Mouse (Mus musculus): ENCODE measurements around the gene Inpp4b. TPM values are rescaled to one million over a fixed set of nuclear protein-coding genes. Genes with fewer than 3 reads are reported as not detected.

The Inpp4b gene
- polyA plus RNA-seq, 1 experiment from 2014 or later, result 6.6 TPM

- no peak overlapping the region for H3K4me2 ChIP-seq
- no peak overlapping the region for H3K27ac ChIP-seq
- no peaks in the 10 kb centered on the region for H3K4me1 ChIP-seq (replicated peaks)
- H3K27me3 ChIP-seq, result no peaks in the 10 kb centered on the region
- H3K36me3 ChIP-seq, result no peaks in the 10 kb centered on the region
- ATAC-seq (ENCODE audit: low FRiP score), result no peak
- 95% methylated on average over 1 of the region's 1 CpGs for WGBS
- no peak overlapping the region for H3K9ac ChIP-seq
- no peaks in the 10 kb centered on the region for H3K9me3 ChIP-seq
- no peak overlapping the region for H3K4me3 ChIP-seq
Observed at GRCm38 (mm10) chr8:81483834-81484233, 141.5 kb downstream of the Inpp4b start.

- Histone ChIP-seq H3K27ac (no peak overlapping the region), H3K4me2 (no peak overlapping the region), H3K4me1 (replicated peaks) (no peaks in the 10 kb centered on the region), H3K9me3 (no peaks in the 10 kb centered on the region), H3K9ac (no peak overlapping the region), H3K4me3 (no peak overlapping the region), H3K36me3 (no peaks in the 10 kb centered on the region), H3K27me3 (no peaks in the 10 kb centered on the region)
- no peak for ATAC-seq (ENCODE audit: low FRiP score)
- 88% methylated on average over 1 of the region's 1 CpGs for WGBS
Observed at GRCm38 (mm10) chr8:81485626-81486025, 143.3 kb downstream of the Inpp4b start.

- Histone ChIP-seq H3K4me2 (no peak overlapping the region), H3K4me1 (replicated peaks) (no peaks in the 10 kb centered on the region), H3K9me3 (no peaks in the 10 kb centered on the region), H3K27me3 (no peaks in the 10 kb centered on the region), H3K36me3 (no peaks in the 10 kb centered on the region), H3K27ac (no peak overlapping the region), H3K4me3 (no peak overlapping the region), H3K9ac (no peak overlapping the region)
- 90% methylated on average over 2 of the region's 2 CpGs for WGBS
- ATAC-seq (ENCODE audit: low FRiP score), result no peak
Observed at GRCm38 (mm10) chr8:81489894-81490661, 147.7 kb downstream of the Inpp4b start.

- Histone ChIP-seq H3K4me1 (replicated peaks) (no peaks in the 10 kb centered on the region), H3K9ac (no peak overlapping the region), H3K36me3 (no peaks in the 10 kb centered on the region), H3K4me2 (no peak overlapping the region), H3K9me3 (no peaks in the 10 kb centered on the region), H3K4me3 (no peak overlapping the region), H3K27ac (no peak overlapping the region), H3K27me3 (no peaks in the 10 kb centered on the region)
- ATAC-seq (ENCODE audit: low FRiP score), result no peak
- WGBS, result 77% methylated on average over 2 of the region's 2 CpGs
Observed at GRCm38 (mm10) chr8:81491097-81491705, 148.8 kb downstream of the Inpp4b start.

GRCm38 (mm10) chr8:81491706-81492204, 149.4 kb downstream of the Inpp4b start:
- Histone ChIP-seq H3K27ac (no peak overlapping the region), H3K9ac (no peak overlapping the region), H3K36me3 (no peaks in the 10 kb centered on the region), H3K4me1 (replicated peaks) (no peaks in the 10 kb centered on the region), H3K4me3 (no peak overlapping the region), H3K9me3 (no peaks in the 10 kb centered on the region), H3K27me3 (no peaks in the 10 kb centered on the region), H3K4me2 (no peak overlapping the region)
- ATAC-seq (ENCODE audit: low FRiP score), result no peak
- 83% methylated on average over 3 of the region's 3 CpGs for WGBS

GRCm38 (mm10) chr8:81494823-81495222, 152.5 kb downstream of the Inpp4b start:
- Histone ChIP-seq H3K4me2 (no peak overlapping the region), H3K27ac (no peak overlapping the region), H3K9ac (no peak overlapping the region), H3K4me1 (replicated peaks) (no peaks in the 10 kb centered on the region), H3K9me3 (no peaks in the 10 kb centered on the region), H3K27me3 (no peaks in the 10 kb centered on the region), H3K4me3 (no peak overlapping the region), H3K36me3 (no peaks in the 10 kb centered on the region)
- WGBS, result 94% methylated on average over 2 of the region's 2 CpGs
- no peak for ATAC-seq (ENCODE audit: low FRiP score)

GRCm38 (mm10) chr8:81497646-81498045, 155.3 kb downstream of the Inpp4b start:
- ATAC-seq (ENCODE audit: low FRiP score), result no peak
- Histone ChIP-seq H3K9me3 (no peaks in the 10 kb centered on the region), H3K4me2 (no peak overlapping the region), H3K36me3 (no peaks in the 10 kb centered on the region), H3K4me1 (replicated peaks) (no peaks in the 10 kb centered on the region), H3K27ac (no peak overlapping the region), H3K4me3 (no peak overlapping the region), H3K27me3 (no peaks in the 10 kb centered on the region), H3K9ac (no peak overlapping the region)
- WGBS, result 84% methylated on average over 2 of the region's 2 CpGs

GRCm38 (mm10) chr8:81502216-81502615, 159.9 kb downstream of the Inpp4b start:
- WGBS, result 91% methylated on average over 2 of the region's 2 CpGs
- Histone ChIP-seq H3K36me3 (no peaks in the 10 kb centered on the region), H3K9me3 (no peaks in the 10 kb centered on the region), H3K4me3 (no peak overlapping the region), H3K9ac (no peak overlapping the region), H3K27ac (no peak overlapping the region), H3K4me2 (no peak overlapping the region), H3K27me3 (no peaks in the 10 kb centered on the region), H3K4me1 (replicated peaks) (no peaks in the 10 kb centered on the region)
- ATAC-seq (ENCODE audit: low FRiP score), result no peak

- Histone ChIP-seq H3K4me1 (replicated peaks) (no peaks in the 10 kb centered on the region), H3K27ac (no peak overlapping the region), H3K9ac (no peak overlapping the region), H3K36me3 (no peaks in the 10 kb centered on the region), H3K27me3 (no peaks in the 10 kb centered on the region), H3K9me3 (no peaks in the 10 kb centered on the region), H3K4me3 (no peak overlapping the region), H3K4me2 (no peak overlapping the region)
- no peak for ATAC-seq (ENCODE audit: low FRiP score)
- 89% methylated on average over 2 of the region's 2 CpGs for WGBS
Observed at GRCm38 (mm10) chr8:81502982-81503381, 160.6 kb downstream of the Inpp4b start.

- H3K27me3 ChIP-seq, result no peaks in the 10 kb centered on the region
- H3K9me3 ChIP-seq, result no peaks in the 10 kb centered on the region
- H3K4me2 ChIP-seq, result no peak overlapping the region
- ATAC-seq (ENCODE audit: low FRiP score), result no peak
- no peaks in the 10 kb centered on the region for H3K4me1 ChIP-seq (replicated peaks)
- no peak overlapping the region for H3K4me3 ChIP-seq
- H3K36me3 ChIP-seq, result no peaks in the 10 kb centered on the region
- no peak overlapping the region for H3K27ac ChIP-seq
- no peak overlapping the region for H3K9ac ChIP-seq
Observed at GRCm38 (mm10) chr8:81512826-81513225, 170.5 kb downstream of the Inpp4b start.

- no peaks in the 10 kb centered on the region for H3K27me3 ChIP-seq
- H3K36me3 ChIP-seq, result no peaks in the 10 kb centered on the region
- no peak overlapping the region for H3K4me3 ChIP-seq
- ATAC-seq (ENCODE audit: low FRiP score), result no peak
- no peak overlapping the region for H3K4me2 ChIP-seq
- no peak overlapping the region for H3K27ac ChIP-seq
- no peaks in the 10 kb centered on the region for H3K4me1 ChIP-seq (replicated peaks)
- H3K9ac ChIP-seq, result no peak overlapping the region
- no peaks in the 10 kb centered on the region for H3K9me3 ChIP-seq
Observed at GRCm38 (mm10) chr8:81514425-81514824, 172.1 kb downstream of the Inpp4b start.

GRCm38 (mm10) chr8:81522085-81522484, 179.7 kb downstream of the Inpp4b start:
- no peak for ATAC-seq (ENCODE audit: low FRiP score)
- WGBS, result 89% methylated on average over 2 of the region's 2 CpGs
- Histone ChIP-seq H3K27ac (no peak overlapping the region), H3K4me3 (no peak overlapping the region), H3K4me2 (no peak overlapping the region), H3K36me3 (no peaks in the 10 kb centered on the region), H3K27me3 (no peaks in the 10 kb centered on the region), H3K4me1 (replicated peaks) (no peaks in the 10 kb centered on the region), H3K9ac (no peak overlapping the region), H3K9me3 (no peaks in the 10 kb centered on the region)

- H3K27ac ChIP-seq, result no peak overlapping the region
- no peak overlapping the region for H3K9ac ChIP-seq
- H3K4me1 ChIP-seq (replicated peaks), result no peaks in the 10 kb centered on the region
- no peak for ATAC-seq (ENCODE audit: low FRiP score)
- 76% methylated on average over 2 of the region's 2 CpGs for WGBS
- H3K4me2 ChIP-seq, result no peak overlapping the region
- H3K9me3 ChIP-seq, result no peaks in the 10 kb centered on the region
- H3K4me3 ChIP-seq, result no peak overlapping the region
- H3K36me3 ChIP-seq, result no peaks in the 10 kb centered on the region
- H3K27me3 ChIP-seq, result no peaks in the 10 kb centered on the region
Observed at GRCm38 (mm10) chr8:81524561-81524960, 182.2 kb downstream of the Inpp4b start.
